Mouse (Mus musculus) embryonic facial prominence, embryonic 10.5 days (tissue): ENCODE data around the gene Slc38a4. TPM values are rescaled to one million over a fixed set of nuclear protein-coding genes. Genes with fewer than 3 reads are reported as not detected.

Source experiments
- DNase-seq: peaks from one replicate; pipeline ENCODE4 v3.0.0-alpha.2; 2017; ENCODE audit warnings: low spot score
- H3K27ac ChIP-seq: fragments of 300-500 bp; sonication (generic); replicated peaks from 2 replicates; pipeline ENCODE4 v1.5.1; 2016; ENCODE audit warnings: mild to moderate bottlenecking
- H3K27me3 ChIP-seq: fragments of 300-500 bp; sonication (generic); replicated peaks from 2 replicates; pipeline ENCODE4 v1.6.1; 2016; ENCODE audit warnings: low read depth, mild to moderate bottlenecking; ENCODE audit not compliant: poor library complexity, severe bottlenecking
- H3K36me3 ChIP-seq: fragments of 300-500 bp; sonication (generic); replicated peaks from 2 replicates; pipeline ENCODE4 v1.6.1; 2016; ENCODE audit warnings: mild to moderate bottlenecking, moderate library complexity
- H3K4me1 ChIP-seq: fragments of 300-500 bp; sonication (generic); 2 replicates; pipeline ENCODE4 v1.6.1; 2016
- H3K4me3 ChIP-seq: fragments of 300-500 bp; sonication (generic); 2 replicates; pipeline ENCODE4 v1.5.1; 2016; ENCODE audit warnings: mild to moderate bottlenecking, moderate library complexity
- H3K9me3 ChIP-seq: fragments of 300-500 bp; sonication (generic); 2 replicates; pipeline ENCODE4 v1.6.1; 2016; ENCODE audit warnings: mild to moderate bottlenecking
- WGBS: fragments of 180-500 bp; shearing (Covaris S2); methylation state at CpG from one replicate; pipeline ENCODE4 v1.1.7; 2016; 5-methylcytosine and 5-hydroxymethylcytosine counted together
- polyA plus RNA-seq: library from polyadenylated mRNA; unstranded; fragments of >200 nt; fragmentation: Nextera tagmentation; extraction: Ambion mirVana; gene quantifications from 2 replicates; pipeline ENCODE4 v1.2.1, GENCODE M21; 2016

Gene Slc38a4
- polyA plus RNA-seq, 1 experiment from 2014 or later = 53.5 TPM

- 88% methylated on average over 7 of the region's 7 CpGs for WGBS
- H3K27ac ChIP-seq = peak overlapping the region; percentile 35; the same call in 1 of the 2 replicates
- DNase-seq = no peak
These were observed 51.3 kb downstream of the Slc38a4 start for GRCm38 (mm10) chr15:97004525-97004867.

DNA sequence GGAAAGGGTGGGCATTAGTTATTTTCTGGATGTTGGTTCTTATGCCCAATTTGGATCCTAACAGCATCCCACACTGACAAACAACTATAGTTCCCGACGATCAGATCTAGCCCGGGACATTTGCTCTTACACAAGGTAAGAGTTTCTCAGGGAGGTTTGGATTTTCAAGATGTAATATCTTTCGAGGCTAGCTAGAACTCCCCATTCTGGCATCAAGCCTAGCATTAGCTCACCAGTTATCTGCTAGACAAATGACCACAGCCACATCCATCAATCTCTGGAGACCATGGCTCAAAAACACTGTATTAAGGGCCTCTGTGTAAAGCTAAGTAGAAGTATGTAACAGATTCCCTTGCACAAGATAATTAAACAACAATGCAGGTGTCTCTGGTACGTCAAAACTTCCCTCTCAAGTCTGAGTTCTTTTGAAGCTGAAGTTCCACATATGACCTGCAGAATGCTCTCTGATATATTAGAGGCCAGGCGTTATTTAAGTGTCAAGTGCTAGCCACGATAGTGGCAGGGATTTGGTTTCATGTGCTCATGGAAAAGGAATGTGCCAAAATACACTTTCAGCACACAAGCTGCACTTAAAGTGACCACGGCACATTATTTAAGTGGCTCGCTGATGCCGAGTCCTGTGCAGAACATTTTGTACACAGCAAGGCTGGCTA is 51.8 kb downstream of the Slc38a4 start:
- H3K27ac ChIP-seq = peak overlapping the region; percentile 35; the same call in 1 of the 2 replicates
- peak; percentile 28 for DNase-seq
- 67% methylated on average over 10 of the region's 10 CpGs for WGBS

More at GRCm38 (mm10) chr15:97004525-97004867, 51.3 kb downstream of the Slc38a4 start:
- no peaks in the 10 kb centered on the region for H3K9me3 ChIP-seq
- H3K36me3 ChIP-seq = peaks cover 42% of the 10 kb centered on the region
- no peak overlapping the region for H3K4me3 ChIP-seq
- no peaks in the 10 kb centered on the region for H3K27me3 ChIP-seq
- H3K4me1 ChIP-seq = peaks cover 50% of the 10 kb centered on the region

DNA sequence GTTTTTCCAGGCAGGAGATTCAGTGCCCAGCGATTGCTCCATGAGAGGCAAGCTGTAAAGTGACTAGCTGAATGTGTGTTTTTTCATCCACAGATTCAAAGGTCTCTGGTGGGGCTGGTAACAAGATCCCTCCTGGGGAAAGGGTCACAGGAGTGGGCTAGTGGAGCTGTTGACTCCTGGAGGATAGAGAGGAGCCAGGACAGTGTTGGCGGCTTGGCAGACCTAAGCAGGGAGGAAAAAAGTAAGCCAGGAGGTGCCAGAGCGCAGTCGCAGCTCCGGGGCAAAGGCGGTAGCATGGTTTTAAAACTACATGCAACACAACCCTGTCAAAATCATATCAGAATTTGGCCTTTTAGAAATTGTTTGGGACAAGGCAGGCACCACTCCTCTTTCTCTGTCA is 52.6 kb downstream of the Slc38a4 start:
- Histone ChIP-seq H3K27ac (peak overlapping the region; percentile 93), H3K36me3 (peaks cover 37% of the 10 kb centered on the region), H3K27me3 (no peaks in the 10 kb centered on the region), H3K9me3 (no peaks in the 10 kb centered on the region), H3K4me1 (peaks cover 56% of the 10 kb centered on the region), H3K4me3 (peak overlapping the region; percentile 38)
- DNase-seq = no peak
- 75% methylated on average over 6 of the region's 6 CpGs for WGBS

More for the DNA sequence above, 51.8 kb downstream of the Slc38a4 start:
- Histone ChIP-seq H3K36me3 (peaks cover 41% of the 10 kb centered on the region), H3K4me1 (peaks cover 55% of the 10 kb centered on the region), H3K9me3 (no peaks in the 10 kb centered on the region), H3K27me3 (no peaks in the 10 kb centered on the region), H3K4me3 (no peak overlapping the region)

GRCm38 (mm10) chr15:97002752-97003151 is 53.0 kb downstream of the Slc38a4 start:
- Histone ChIP-seq H3K36me3 (peaks cover 37% of the 10 kb centered on the region), H3K9me3 (no peaks in the 10 kb centered on the region), H3K4me1 (peaks cover 56% of the 10 kb centered on the region), H3K27me3 (no peaks in the 10 kb centered on the region), H3K4me3 (peak overlapping the region; percentile 38), H3K27ac (peak overlapping the region; percentile 93)
- 70% methylated on average over 12 of the region's 12 CpGs for WGBS
- DNase-seq = no peak

DNA sequence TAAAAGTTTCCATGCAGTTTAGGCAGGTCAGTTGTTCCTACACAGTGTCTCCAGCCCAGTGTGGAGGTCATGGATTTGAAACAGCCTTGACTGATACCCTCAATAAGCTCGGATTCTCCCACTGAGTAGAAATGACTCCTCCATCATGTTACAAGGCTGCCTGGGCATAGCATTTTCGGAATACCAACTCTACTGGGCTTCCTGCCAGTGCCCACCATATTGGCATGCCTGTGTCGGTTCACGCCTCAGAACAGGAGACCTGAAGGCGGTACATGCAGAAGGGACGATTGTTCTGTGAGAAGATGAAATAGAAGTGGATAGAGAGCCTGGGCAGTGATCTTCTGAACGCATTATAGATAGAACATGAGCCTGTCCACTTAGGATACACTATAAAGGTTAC is 53.9 kb downstream of the Slc38a4 start:
- Histone ChIP-seq H3K36me3 (peaks cover 45% of the 10 kb centered on the region), H3K27me3 (no peaks in the 10 kb centered on the region), H3K4me1 (peaks cover 56% of the 10 kb centered on the region), H3K4me3 (no peak overlapping the region), H3K27ac (peak overlapping the region; percentile 93), H3K9me3 (no peaks in the 10 kb centered on the region)
- 86% methylated on average over 7 of the region's 7 CpGs for WGBS
- no peak for DNase-seq

DNA sequence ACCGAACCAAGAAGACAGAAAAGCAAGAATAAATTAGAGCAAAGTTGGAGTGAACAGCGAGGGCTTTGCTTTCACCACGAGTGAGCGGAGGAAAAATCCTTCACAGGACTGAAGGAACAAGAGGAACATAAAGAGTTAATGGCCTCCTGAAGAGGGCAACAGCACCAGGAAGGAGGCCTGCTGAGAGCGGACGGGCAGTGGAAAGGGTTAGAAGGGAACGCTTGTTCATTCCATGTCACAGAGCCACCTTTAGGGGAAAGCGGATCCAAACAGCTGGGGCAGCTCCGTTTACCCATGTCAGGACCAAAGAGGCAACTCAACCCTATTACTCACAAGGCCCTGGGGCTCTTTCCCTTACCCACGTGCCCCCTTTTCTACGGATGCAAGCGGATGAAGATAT is 54.3 kb downstream of the Slc38a4 start:
- Histone ChIP-seq H3K9me3 (no peaks in the 10 kb centered on the region), H3K4me3 (0 out of 2 replicates have a peak overlapping the region, but pooled peaks have one; percentile 8), H3K36me3 (peaks cover 46% of the 10 kb centered on the region), H3K27ac (peak overlapping the region; percentile 93), H3K27me3 (no peaks in the 10 kb centered on the region), H3K4me1 (peaks cover 56% of the 10 kb centered on the region)
- DNase-seq = peak; percentile 66
- WGBS = 35% methylated on average over 12 of the region's 12 CpGs

DNA sequence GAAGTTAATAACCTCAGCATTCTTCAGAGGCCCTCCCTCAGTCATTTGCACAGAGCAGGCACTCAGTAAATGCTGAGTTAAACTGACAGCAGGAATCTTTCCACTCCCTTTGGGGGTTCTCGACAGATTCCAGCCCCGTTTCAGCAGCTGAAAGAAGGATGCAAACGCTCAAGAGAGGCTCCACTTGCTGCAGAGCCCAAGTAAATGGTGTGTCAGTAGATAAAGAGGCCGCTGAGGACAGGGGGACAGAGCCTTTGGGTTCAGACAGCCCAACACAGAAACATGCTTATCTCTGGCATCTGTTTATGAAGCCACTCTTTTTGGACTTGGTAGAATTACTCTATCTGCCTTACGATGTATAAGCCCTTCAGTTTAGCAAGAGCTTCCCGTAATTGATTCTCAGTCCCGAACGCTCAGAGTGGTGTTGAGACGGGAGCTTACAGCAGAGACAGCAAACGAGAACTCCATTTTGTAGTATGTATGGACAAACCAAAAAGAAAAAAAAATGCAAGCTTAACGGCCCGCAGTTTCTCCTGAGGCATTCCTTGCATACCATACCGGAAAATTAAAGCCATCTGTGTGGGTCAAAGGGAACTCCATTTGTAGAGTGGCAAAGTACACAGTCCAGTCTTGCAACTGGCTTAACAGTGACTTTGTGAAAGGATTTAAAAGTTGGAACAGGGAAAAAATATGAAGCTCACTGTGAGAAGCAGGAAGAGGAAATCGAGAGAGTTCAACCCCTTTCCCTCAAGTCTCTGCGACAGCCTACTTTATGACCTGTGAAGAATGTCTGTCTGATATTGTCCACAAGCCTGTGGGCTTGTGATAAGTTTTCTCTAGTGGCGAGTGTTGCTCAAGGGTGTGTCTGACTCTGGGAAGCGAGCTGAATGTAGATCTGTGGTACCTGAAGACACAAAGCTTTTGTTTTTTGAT is 55.2 kb downstream of the Slc38a4 start:
- H3K9me3 ChIP-seq = no peaks in the 10 kb centered on the region
- H3K27ac ChIP-seq = peak overlapping the region; percentile 93
- H3K27me3 ChIP-seq = no peaks in the 10 kb centered on the region
- H3K36me3 ChIP-seq = peaks cover 44% of the 10 kb centered on the region
- peaks cover 56% of the 10 kb centered on the region for H3K4me1 ChIP-seq
- WGBS = 25% methylated on average over 17 of the region's 17 CpGs
- peak overlapping the region; percentile 32 for H3K4me3 ChIP-seq
- DNase-seq = peak; percentile 64

GRCm38 (mm10) chr15:96999401-96999800 is 56.4 kb downstream of the Slc38a4 start:
- Histone ChIP-seq H3K36me3 (peaks cover 39% of the 10 kb centered on the region), H3K4me1 (peaks cover 53% of the 10 kb centered on the region), H3K27me3 (no peaks in the 10 kb centered on the region), H3K9me3 (no peaks in the 10 kb centered on the region), H3K27ac (peak overlapping the region; percentile 93), H3K4me3 (no peak overlapping the region)
- no peak for DNase-seq
- 87% methylated on average over 12 of the region's 12 CpGs for WGBS

- H3K9me3 ChIP-seq = peaks cover 4% of the 10 kb centered on the region; the same call in 1 of the 2 replicates
- H3K27ac ChIP-seq = no peak overlapping the region
- no peaks in the 10 kb centered on the region for H3K27me3 ChIP-seq
- no peaks in the 10 kb centered on the region for H3K4me1 ChIP-seq
- WGBS = 73% methylated on average over 8 of the region's 8 CpGs
- DNase-seq = no peak
- H3K4me3 ChIP-seq = no peak overlapping the region
- H3K36me3 ChIP-seq = no peaks in the 10 kb centered on the region
These were observed 70.1 kb downstream of the Slc38a4 start for GRCm38 (mm10) chr15:96985618-96986017.

DNA sequence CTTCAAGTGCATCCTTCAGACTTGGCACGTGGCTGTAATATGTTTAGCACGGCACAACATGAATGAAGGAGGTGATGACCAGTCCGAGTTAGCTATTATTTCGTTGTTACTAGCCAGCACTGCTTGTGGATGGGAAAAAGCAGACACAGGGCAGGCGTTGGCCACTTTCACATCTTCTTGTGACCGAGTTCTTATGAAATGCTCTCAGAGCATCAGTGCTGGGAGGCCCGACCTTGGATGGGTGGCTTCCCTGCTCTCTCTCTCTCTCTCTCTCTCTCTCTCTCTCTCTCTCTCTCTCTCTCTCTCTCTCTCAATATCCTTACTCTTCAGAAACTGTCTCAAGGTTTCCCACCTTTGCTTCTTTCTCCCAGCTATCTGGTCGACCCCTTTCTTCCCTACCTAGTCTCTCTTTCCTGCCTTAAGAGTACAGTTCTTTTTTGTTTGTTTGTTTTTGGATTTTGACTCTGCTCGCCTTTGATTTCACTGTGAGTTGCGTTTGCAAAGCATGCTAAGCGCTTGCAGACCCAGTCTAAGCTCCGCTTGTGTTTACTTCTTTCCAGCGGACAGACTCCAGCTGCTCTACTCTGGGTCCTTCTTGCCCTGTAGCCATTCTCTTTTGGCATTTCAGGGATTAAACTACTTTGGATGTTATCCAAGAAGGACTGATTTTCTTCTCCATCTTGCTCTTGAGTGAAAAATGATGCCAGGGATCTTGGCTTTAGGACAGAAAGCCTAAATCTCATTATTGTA is 72.0 kb downstream of the Slc38a4 start:
- no peaks in the 10 kb centered on the region for H3K4me1 ChIP-seq
- 87% methylated on average over 13 of the region's 13 CpGs for WGBS
- no peak overlapping the region for H3K27ac ChIP-seq

GRCm38 (mm10) chr15:96975125-96975524 is 80.6 kb downstream of the Slc38a4 start:
- H3K4me3 ChIP-seq = no peak overlapping the region
- no peaks in the 10 kb centered on the region for H3K9me3 ChIP-seq
- H3K36me3 ChIP-seq = no peaks in the 10 kb centered on the region
- 85% methylated on average over 9 of the region's 9 CpGs for WGBS
- H3K4me1 ChIP-seq = peaks cover 9% of the 10 kb centered on the region
- H3K27ac ChIP-seq = no peak overlapping the region
- no peaks in the 10 kb centered on the region for H3K27me3 ChIP-seq
- DNase-seq = no peak

More for the DNA sequence above, 72.0 kb downstream of the Slc38a4 start:
- H3K27me3 ChIP-seq = no peaks in the 10 kb centered on the region
- peaks cover 4% of the 10 kb centered on the region; the same call in 1 of the 2 replicates for H3K9me3 ChIP-seq
- no peak for DNase-seq
- no peak overlapping the region for H3K4me3 ChIP-seq
- no peaks in the 10 kb centered on the region for H3K36me3 ChIP-seq

DNA sequence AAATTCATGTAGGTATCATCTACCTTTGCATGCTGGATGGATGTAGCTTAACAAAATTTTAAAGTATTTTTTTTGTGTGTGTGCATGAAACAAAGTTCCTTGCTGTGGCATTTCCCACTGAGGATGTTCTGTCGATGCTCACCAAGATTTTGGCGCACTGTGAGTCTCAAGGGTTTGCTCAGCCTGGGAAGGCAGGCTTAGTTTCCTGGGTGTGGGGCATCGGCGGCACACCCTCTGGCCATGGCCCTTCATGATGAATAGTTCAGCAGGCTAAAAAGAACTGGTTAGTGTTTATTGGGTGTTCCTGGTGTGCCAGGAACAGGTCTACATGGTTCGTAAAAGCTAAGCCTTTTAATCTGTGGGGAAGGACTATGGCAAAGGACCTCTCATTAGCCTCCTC is 81.6 kb downstream of the Slc38a4 start:
- Histone ChIP-seq H3K4me1 (peaks cover 12% of the 10 kb centered on the region), H3K36me3 (no peaks in the 10 kb centered on the region), H3K4me3 (no peak overlapping the region), H3K27me3 (no peaks in the 10 kb centered on the region), H3K27ac (no peak overlapping the region), H3K9me3 (no peaks in the 10 kb centered on the region)
- 95% methylated on average over 5 of the region's 5 CpGs for WGBS
- DNase-seq = no peak
